Mouse (Mus musculus) kidney, embryonic 16.5 days (tissue): Measurements from ENCODE around the gene Maml1. TPM values are rescaled to one million over a fixed set of nuclear protein-coding genes. Genes with fewer than 3 reads are reported as not detected.
A peak's percentile ranks its signal among the peaks of the same experiment; 100 is the strongest.

Experiments
- ATAC-seq: fragments of 200-750 bp; cut with Nextera tagmentation; 2 replicates; pipeline ENCODE4 v1.8.0; 2017; ENCODE audit warnings: moderate TSS enrichment; ENCODE audit not compliant: low FRiP score, low TSS enrichment
- H3K27ac ChIP-seq: fragments of 300-500 bp; sonication (generic); 2 replicates; pipeline ENCODE4 v1.5.1; 2014; ENCODE audit warnings: low read length
- H3K27me3 ChIP-seq: fragments of 300-500 bp; sonication (generic); 2 replicates; pipeline ENCODE4 v1.6.1; 2014; ENCODE audit warnings: low read length, control low read depth, mixed read lengths; ENCODE audit not compliant: insufficient read depth
- H3K36me3 ChIP-seq: fragments of 300-500 bp; sonication (generic); 2 replicates; pipeline ENCODE4 v1.6.1; 2014; ENCODE audit warnings: low read length, control low read depth, mixed read lengths; ENCODE audit not compliant: insufficient read depth
- H3K4me1 ChIP-seq: fragments of 300-500 bp; sonication (generic); 2 replicates; pipeline ENCODE4 v1.6.1; 2014; ENCODE audit warnings: low read length, control low read depth, mixed read lengths; ENCODE audit not compliant: insufficient read depth
- H3K4me2 ChIP-seq: fragments of 300-500 bp; sonication (generic); replicated peaks from 2 replicates; pipeline ENCODE4 v1.6.1; 2014; ENCODE audit warnings: low read depth, low read length
- H3K4me3 ChIP-seq: fragments of 300-500 bp; sonication (generic); 2 replicates; pipeline ENCODE4 v1.5.1; 2014; ENCODE audit warnings: mild to moderate bottlenecking, low read length
- H3K9ac ChIP-seq: fragments of 300-500 bp; sonication (generic); replicated peaks from 2 replicates; pipeline ENCODE4 v1.6.1; 2014; ENCODE audit warnings: low read length
- H3K9me3 ChIP-seq: fragments of 300-500 bp; sonication (generic); 2 replicates; pipeline ENCODE4 v1.6.1; 2016; ENCODE audit warnings: low read length, control low read depth
- WGBS: fragments of 180-500 bp; shearing (Covaris S2); extraction: QIAGEN DNeasy Blood & Tissue Kit; methylation state at CpG from one replicate; pipeline ENCODE4 v1.1.7; 2014; 5-methylcytosine and 5-hydroxymethylcytosine counted together
- polyA plus RNA-seq: library from polyadenylated mRNA; unstranded; fragments of >200 nt; fragmentation: Nextera tagmentation; extraction: Ambion mirVana; gene quantifications from 2 replicates; pipeline ENCODE4 v1.2.1, GENCODE M21; 2015

Maml1 gene
- polyA plus RNA-seq, 1 experiment from 2014 or later = 6.3 TPM

DNA sequence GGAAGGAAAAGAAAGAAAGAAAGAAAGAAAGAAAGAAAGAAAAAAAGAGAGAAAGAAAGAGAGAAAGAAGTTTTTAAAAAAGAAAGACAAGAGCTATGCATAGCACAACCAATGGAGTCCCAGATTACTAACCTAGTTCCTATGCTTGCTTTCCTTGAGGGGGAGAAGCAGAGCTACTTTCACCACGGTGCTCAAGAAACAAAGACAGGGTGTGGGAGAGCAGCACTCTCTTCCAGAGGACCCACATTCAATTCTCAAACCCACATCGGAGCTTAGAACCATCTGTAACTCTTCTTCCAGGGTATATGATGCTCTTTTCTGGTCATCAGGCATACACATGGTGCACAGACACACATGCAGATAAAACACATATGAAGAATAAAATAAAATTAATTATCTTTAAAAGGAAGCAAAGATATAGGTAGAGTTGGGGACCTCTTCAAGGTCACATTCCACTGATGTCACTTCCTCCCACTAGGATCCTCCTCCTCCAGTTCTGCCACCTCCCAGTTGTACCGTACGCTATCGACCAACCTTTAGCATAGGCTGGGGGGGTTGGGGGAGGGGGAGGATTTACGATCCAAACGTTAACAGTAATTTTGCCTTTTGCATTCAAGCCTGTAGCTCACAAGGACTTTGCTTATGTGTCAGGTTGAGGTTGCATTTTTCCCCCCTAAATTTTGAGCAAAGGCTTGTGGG is 43.5 kb downstream of the Maml1 start:
- Histone ChIP-seq H3K27ac (no peak overlapping the region), H3K27me3 (no peaks in the 10 kb centered on the region), H3K4me2 (no peak overlapping the region), H3K4me3 (no peak overlapping the region), H3K4me1 (peaks cover 22% of the 10 kb centered on the region), H3K36me3 (no peaks in the 10 kb centered on the region), H3K9ac (no peak overlapping the region), H3K9me3 (no peaks in the 10 kb centered on the region)
- WGBS = 68% methylated on average over 7 of the region's 7 CpGs
- ATAC-seq = no peak

DNA sequence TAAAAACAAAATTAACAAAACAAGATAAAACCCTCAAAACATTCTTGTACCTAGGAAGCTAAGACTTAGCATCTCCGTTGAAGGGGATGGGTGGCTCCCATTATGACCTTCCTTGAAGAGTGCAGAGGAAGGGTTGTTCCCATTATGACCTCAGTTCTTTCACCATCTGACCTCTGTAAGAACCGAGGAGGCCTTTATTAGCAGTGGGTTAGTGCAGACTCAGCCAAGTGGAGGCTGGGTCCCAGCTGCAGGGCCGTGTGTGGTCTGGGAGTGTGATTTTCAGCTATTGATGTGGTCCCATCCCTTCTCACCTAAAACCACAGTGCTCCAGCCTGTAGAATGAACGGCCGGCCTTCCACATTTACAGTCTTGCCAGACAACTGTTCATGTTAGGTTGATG is 46.8 kb downstream of the Maml1 start:
- H3K36me3 ChIP-seq = no peaks in the 10 kb centered on the region
- no peak overlapping the region for H3K4me2 ChIP-seq
- no peaks in the 10 kb centered on the region for H3K9me3 ChIP-seq
- H3K27me3 ChIP-seq = no peaks in the 10 kb centered on the region
- no peak overlapping the region for H3K27ac ChIP-seq
- WGBS = 64% methylated on average over 5 of the region's 5 CpGs
- no peak overlapping the region for H3K9ac ChIP-seq
- ATAC-seq = no peak
- 0 out of 2 replicates have a peak, but pooled peaks cover 3% of the 10 kb centered on the region for H3K4me1 ChIP-seq
- no peak overlapping the region for H3K4me3 ChIP-seq

DNA sequence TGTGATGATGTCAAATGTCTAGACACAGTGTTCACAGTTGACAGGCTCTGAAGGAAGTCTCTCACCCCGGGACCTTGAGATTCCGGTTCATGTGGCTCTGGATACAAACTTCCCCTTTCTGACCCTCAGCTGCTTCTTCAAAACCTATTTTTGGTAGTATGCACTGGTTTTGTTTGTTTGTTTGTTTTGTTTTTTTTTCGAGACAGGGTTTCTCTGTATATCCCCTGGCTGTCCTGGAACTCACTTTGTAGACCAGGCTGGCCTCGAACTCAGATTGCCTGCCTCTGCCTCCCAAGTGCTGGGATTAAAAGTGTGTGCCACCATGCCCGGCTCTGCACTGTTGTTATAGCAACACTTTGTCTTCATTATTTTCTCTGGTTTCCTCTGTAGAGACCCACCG is 48.2 kb downstream of the Maml1 start:
- no peak for ATAC-seq
- Histone ChIP-seq H3K4me3 (no peak overlapping the region), H3K9me3 (no peaks in the 10 kb centered on the region), H3K4me1 (0 out of 2 replicates have a peak, but pooled peaks cover 2% of the 10 kb centered on the region), H3K27me3 (peaks cover under 1% of the 10 kb centered on the region; the same call in 1 of the 2 replicates), H3K36me3 (no peaks in the 10 kb centered on the region), H3K9ac (no peak overlapping the region), H3K4me2 (no peak overlapping the region), H3K27ac (no peak overlapping the region)
- 77% methylated on average over 6 of the region's 6 CpGs for WGBS

DNA sequence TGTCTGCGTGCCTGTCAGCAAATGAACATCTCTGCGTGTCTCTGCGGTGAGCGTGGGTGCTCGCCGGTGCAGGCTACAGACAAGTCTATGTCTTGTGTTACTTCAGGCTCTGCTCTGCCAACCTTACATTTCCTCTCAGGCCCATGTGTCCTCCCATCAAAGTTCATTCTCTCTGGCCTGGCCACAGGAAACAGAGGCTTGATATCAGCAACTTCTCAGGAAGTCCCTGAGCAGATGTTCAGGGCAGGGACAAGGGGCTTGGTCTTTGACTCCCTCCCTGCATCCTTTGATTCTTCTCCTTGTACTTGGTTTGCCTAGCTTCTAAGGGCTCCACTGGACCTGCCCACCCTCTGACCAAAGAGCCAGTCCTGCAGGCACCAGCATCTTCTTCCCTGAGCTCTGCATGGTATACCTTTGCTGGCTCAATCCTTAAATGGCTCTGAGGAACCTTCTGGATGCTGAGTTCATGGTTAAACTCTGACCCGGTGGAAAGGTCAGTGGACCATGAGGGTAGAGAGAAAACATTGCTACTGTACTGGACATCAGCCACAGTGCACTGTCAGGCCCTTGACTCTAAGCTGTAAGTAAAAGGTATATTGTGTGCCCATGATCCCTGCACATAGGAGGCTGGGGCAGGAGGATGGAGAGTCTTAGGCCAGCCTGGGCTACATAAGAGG is 51.7 kb downstream of the Maml1 start:
- no peak overlapping the region for H3K4me3 ChIP-seq
- H3K9ac ChIP-seq = no peak overlapping the region
- WGBS = 75% methylated on average over 7 of the region's 7 CpGs
- H3K4me1 ChIP-seq = peaks cover 14% of the 10 kb centered on the region; the same call in 1 of the 2 replicates
- no peaks in the 10 kb centered on the region for H3K9me3 ChIP-seq
- peaks cover 14% of the 10 kb centered on the region; the same call in 1 of the 2 replicates for H3K27me3 ChIP-seq
- no peak overlapping the region for H3K27ac ChIP-seq
- no peaks in the 10 kb centered on the region for H3K36me3 ChIP-seq
- no peak for ATAC-seq
- H3K4me2 ChIP-seq = no peak overlapping the region

DNA sequence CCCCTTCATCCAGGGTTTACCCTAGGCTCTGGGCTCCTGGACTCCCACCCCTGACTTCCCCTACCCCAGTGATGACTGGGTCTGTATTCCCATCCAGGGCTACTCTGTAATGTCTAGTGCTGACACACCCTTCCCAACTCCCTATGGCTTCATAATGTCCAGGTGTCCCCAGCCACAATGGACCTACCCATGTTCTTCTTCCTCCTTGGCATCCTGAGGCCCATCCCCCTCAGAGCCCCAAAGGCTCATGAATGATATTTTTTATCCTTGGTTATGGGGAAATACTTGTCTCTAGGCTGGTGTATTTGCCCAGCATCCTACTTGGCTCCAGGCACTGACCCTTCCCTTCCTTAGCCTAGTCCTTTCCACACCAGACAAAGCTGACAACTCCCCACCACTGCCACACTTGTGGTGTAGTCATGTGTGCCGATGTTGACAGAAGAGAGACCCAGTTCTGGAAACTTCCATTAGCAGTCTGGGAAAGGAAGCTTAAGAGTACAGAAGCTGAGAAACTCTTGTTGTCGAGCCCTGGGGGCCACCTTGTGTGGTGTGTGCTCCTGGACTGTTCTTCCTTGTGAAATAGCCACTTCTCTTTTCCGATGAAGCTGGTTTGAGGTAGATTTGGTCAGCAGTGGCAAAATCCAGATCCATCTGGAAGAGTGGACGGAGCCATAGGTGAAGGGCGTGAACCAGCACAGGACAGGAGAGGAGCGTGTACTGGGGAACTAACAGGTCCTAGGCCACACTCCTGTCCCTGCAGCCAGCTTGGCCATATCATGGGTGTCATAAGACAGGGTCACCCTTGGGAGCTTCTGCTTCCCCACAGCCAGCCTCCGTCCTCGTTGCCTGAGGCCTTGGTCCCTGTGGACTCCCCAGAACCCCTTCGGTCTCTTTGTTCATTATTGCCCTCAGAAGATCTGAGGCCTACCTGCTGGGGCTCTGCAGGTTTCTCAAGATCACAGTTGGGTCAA is 53.0 kb downstream of the Maml1 start:
- H3K4me1 ChIP-seq = peaks cover 14% of the 10 kb centered on the region; the same call in 1 of the 2 replicates
- 91% methylated on average over 9 of the region's 9 CpGs for WGBS
- H3K27me3 ChIP-seq = peaks cover 14% of the 10 kb centered on the region; the same call in 1 of the 2 replicates
- no peak overlapping the region for H3K4me3 ChIP-seq
- ATAC-seq = no peak
- H3K36me3 ChIP-seq = peaks cover 11% of the 10 kb centered on the region
- no peak overlapping the region for H3K27ac ChIP-seq
- no peak overlapping the region for H3K4me2 ChIP-seq
- no peaks in the 10 kb centered on the region for H3K9me3 ChIP-seq
- no peak overlapping the region for H3K9ac ChIP-seq

DNA sequence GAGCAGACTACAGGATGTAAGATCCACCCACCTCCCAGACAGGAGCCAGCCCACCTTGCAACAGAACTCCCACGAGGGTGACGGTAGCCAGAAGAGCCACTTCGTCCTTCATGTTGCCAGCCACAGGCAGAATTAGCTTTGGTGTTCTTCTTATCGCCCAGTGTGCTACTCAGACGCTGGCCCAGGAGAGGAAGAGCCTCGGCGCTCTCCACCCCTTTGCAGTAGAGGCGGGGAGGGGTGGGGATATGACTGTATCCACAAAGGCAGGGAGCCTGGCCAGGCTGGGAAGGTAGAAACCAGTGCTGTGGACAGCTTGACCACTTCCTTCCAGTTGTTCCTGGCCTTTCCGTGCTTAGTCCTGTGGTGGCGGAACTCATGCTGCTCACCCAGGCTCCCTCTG is 53.8 kb downstream of the Maml1 start, which contains the start of gene Ltc4s:
Gene Ltc4s, minus strand, starts transcription at position 293 of the 400 bp plus-strand sequence.
- Histone ChIP-seq H3K27me3 (peaks cover 14% of the 10 kb centered on the region; the same call in 1 of the 2 replicates), H3K27ac (no peak within 1 kb of the TSS), H3K4me1 (peaks cover 14% of the 10 kb centered on the region; the same call in 1 of the 2 replicates), H3K36me3 (peaks cover 18% of the 10 kb centered on the region), H3K4me2 (peak within 1 kb of the TSS; percentile 96), H3K9me3 (no peaks in the 10 kb centered on the region), H3K9ac (peak within 1 kb of the TSS; percentile 71; the same call in 1 of the 2 replicates), H3K4me3 (peak within 1 kb of the TSS; percentile 65)
- ATAC-seq = no peak
- WGBS = 50% methylated on average over 10 of the region's 10 CpGs

DNA sequence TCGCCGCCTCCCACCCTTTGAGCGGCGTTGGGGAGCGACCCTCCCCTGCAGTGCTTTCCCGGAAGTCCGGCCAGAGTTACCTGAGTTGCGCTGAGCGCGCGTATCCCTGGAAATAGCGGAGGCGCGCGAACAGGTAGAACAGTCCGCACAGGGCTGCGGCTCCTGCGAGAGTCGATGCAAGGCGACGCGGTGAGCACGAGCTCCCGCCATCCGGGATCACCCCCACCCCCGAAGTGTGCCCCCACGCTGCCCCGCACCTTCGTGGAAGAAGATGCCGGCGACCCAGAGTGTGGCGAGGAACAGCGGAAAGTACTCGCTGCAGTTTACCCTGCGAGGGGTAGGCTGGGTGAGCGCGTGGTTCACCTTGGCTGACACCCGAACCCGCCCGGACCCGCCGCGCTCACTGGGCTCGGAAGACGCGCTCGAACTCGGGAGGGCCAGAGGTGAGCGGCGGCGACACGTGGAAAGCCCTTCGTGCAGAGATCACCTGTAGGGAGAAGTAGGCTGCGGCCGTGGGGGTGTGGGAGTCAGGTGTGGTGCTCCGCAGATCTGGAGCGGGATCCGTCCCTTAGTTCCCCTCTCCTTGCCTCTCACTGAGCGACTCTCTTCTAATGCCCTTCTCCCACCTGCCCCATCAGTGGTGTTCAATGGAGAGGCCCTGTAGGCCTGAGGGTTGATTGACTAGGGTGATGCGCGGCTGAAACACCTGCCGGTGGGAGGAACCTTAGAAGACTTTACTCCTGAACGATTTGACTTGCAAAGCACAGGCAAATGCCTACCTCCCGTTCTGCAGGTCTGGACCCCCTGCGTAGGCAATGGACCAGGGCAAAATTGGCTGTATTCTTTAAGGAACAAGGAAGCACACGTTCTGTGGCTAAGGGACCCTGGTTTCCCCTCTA is 54.9 kb downstream of the Maml1 start:
- Histone ChIP-seq H3K27me3 (peaks cover 14% of the 10 kb centered on the region; the same call in 1 of the 2 replicates), H3K4me3 (peak overlapping the region; percentile 65), H3K9me3 (no peaks in the 10 kb centered on the region), H3K4me1 (peaks cover 14% of the 10 kb centered on the region; the same call in 1 of the 2 replicates), H3K4me2 (peak overlapping the region; percentile 96), H3K27ac (no peak overlapping the region), H3K9ac (peak overlapping the region; percentile 71), H3K36me3 (peaks cover 30% of the 10 kb centered on the region)
- peak; percentile 32 for ATAC-seq
- 1% methylated on average over 66 of the region's 66 CpGs for WGBS

DNA sequence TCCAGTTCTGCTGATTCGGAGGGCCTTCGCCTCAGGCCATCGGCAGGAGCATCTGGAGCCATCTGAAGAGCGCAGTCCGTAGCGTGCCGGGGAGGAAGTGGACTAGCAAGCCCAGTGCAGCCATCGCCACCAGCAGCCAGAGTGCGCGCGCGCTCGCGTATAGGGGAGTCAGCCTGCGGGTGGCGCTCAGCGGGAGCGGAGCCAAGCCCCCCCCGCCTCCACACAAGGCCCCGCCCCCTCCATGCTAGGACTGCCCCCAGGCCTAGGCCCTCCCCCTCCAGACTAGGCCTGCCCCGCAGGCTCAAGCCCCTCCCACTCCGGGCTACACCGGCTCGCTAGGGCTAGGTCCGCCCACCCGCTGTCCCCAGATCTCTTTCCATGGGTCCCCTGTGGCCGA is 55.6 kb downstream of the Maml1 start:
- under 1% methylated on average over 24 of the region's 27 CpGs for WGBS
- Histone ChIP-seq H3K4me1 (peaks cover 14% of the 10 kb centered on the region; the same call in 1 of the 2 replicates), H3K4me3 (peak overlapping the region; percentile 65), H3K9me3 (no peaks in the 10 kb centered on the region), H3K9ac (peak overlapping the region; percentile 71), H3K36me3 (peaks cover 35% of the 10 kb centered on the region), H3K27me3 (peaks cover 14% of the 10 kb centered on the region; the same call in 1 of the 2 replicates), H3K4me2 (peak overlapping the region; percentile 96), H3K27ac (no peak overlapping the region)
- peak; percentile 93 for ATAC-seq
